Mouse (Mus musculus): ENCODE results near the gene 6430531B16Rik.
A peak's percentile ranks its signal among the peaks of the same experiment; 100 is the strongest.

6430531B16Rik gene

GRCm38 (mm10) chr7:139978278-139978892 lies at the start of gene 6430531B16Rik:
Gene 6430531B16Rik (minus strand): TSS chr7:139978755.
- peak; percentile 77 for DNase-seq (ENCODE audit: extremely low spot score)

- DNase-seq (ENCODE audit: extremely low spot score), result no peak
These were observed 32.8 kb upstream of the 6430531B16Rik start for GRCm38 (mm10) chr7:140011336-140011735.

DNA sequence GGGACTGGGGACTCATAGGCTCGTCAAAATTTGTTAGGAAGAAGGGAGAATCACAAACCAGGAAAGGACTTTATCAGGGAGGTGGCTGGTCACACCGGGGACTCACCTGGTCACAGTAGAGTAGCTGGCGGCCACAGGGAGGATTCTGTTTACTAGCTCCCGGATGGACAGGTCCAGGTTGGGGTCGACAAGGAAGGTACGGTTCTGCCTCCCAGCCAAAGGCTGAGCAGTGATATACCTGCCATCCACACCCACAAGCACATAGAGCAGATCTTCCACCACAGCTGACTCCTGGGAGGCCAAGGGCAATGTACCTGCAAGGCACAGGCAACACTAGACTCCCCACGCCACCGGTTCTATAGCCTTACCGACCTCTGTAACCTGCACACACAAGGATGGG lies 29.2 kb upstream of the 6430531B16Rik start:
- no peak for DNase-seq (ENCODE audit: extremely low spot score)

DNA sequence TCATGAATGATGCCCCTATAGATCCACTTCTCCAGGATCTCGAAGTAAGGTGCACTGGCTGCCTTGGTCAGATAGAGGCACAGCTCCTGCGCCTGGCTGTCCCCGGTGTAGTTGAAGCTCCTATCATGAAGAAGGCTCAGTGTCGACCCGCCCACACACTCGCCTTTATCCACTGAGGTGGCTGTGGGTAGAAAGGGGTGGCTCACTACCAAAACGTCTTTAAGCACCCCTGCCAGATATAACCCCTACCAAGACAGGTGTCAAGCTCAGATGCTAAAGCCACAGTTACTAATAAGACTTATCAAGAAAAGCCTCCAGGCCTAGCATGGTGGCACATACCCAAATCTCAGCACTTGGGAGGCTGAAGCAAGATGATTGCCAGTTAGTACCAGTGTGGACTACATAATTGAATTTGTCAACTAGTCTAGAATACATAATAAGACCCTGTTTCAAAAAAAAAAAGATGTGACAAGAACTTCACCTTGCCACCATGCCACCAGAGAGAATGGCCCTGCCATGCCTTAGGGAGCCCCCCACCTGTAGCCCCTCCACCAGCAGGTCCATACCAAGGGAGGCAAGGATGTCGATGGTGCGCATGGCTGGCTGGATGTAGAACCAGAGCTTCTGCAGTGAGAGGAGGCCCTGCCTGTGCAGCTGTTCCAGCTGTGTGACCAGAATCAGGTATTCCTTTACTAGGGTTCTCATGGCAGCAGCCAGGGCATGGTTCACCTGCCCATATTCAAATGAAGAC lies 28.5 kb upstream of the 6430531B16Rik start:
- no peak for DNase-seq (ENCODE audit: extremely low spot score)

GRCm38 (mm10) chr7:140004666-140005065 lies 26.1 kb upstream of the 6430531B16Rik start:
- DNase-seq (ENCODE audit: extremely low spot score), result no peak

DNA sequence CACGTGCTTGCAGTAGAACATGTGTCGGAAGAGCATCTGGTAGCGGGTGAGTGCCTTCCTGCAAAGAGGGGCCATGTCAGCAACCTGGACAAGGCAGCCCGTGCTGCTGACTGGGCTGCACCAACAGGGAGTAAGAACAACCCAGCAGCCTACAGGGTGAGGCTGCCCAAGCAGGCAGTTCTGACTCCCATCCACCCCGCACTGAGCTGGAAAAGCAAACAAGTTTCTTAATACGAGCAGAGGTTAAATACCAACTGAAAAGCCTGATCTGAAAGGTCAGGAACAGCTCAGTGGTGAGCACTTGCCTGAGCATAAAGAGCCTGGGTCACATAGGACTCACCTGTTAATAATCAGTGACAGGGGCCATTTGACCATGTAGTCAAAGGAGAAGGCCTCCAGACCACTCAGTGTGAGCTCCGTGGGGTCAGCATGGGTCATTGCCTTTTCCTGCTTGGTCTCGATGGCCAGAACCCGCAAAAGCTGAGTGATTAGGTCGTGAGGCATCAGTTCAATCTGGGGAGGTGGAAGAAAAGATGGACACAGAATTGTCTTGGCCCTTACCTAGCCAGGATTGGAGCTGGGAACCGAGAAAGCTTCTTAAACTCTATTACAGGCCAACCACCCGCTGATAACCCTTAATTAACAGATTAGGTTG lies 22.7 kb upstream of the 6430531B16Rik start:
- DNase-seq (ENCODE audit: extremely low spot score), result peak; percentile 24

DNA sequence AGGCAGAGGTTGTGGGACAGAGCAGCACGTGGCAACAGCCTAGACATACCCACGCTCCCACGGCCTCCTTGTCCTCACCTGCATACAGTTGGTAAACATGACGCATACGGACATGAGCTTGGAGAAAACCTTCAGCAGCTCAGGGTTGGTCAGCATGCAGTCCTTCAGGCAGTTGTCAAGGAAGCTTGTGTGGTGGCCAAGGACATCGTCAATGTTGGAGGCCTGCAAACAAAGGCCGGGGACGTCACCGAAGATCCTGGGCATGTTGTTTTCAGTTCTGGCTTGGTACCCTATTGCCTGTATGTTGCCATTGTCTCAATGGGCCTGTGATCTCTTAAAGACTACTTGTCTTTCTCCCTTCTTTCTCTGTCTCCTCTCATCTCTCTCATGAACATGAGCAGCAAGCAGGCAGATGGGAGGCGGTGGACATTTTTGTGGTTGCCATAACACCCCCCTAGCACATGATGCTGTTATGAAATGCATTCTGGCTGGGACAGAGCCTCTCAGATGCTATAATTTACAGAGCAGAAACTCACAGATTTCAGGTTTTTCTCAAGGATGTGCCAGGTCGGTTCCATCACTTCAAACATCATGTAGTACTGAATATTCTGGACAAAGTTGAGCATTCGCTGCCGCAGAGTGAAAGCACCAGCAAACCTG lies 20.3 kb upstream of the 6430531B16Rik start:
- DNase-seq (ENCODE audit: extremely low spot score), result no peak

- peak; percentile 55 for DNase-seq (ENCODE audit: extremely low spot score)
These were observed 16.1 kb upstream of the 6430531B16Rik start for GRCm38 (mm10) chr7:139994676-139995075.

- DNase-seq (ENCODE audit: extremely low spot score), result no peak
These were observed 15.6 kb upstream of the 6430531B16Rik start for GRCm38 (mm10) chr7:139994202-139994601.

GRCm38 (mm10) chr7:139993532-139993931 lies 15.0 kb upstream of the 6430531B16Rik start:
- DNase-seq (ENCODE audit: extremely low spot score), result no peak

GRCm38 (mm10) chr7:139992406-139992805 lies 13.9 kb upstream of the 6430531B16Rik start, which contains the start of gene Adam8:
Gene Adam8 (minus strand): TSS chr7:139992562.
- DNase-seq (ENCODE audit: extremely low spot score), result peak; percentile 16

DNA sequence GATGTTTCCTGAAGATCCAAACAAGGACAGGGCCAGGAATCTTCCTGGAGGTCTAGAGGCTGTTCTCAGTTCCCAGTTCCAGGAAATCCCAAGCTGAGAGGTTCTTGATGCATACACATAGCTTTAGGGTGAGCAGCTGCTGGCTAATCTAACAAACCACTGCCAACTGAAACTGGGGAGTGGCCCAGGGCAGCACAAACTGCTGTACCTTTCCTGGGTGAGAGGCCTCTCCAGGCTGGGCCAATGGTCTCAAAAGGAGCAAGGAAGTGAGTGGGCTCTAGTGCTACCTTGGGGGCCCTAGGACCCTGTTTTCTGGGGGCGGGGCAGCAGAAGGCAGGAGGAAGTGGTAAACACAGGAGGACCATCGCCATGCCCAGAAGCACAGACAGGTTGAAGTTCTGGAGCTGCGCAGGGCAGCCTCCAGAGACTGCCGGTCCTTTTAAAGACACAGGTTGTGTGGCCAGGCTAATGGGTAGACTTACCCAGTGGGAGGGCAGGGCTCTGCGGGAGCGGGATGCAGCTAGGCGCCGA lies 12.4 kb upstream of the 6430531B16Rik start:
- no peak for DNase-seq (ENCODE audit: extremely low spot score)

GRCm38 (mm10) chr7:139988272-139988671 lies 9.7 kb upstream of the 6430531B16Rik start:
- DNase-seq (ENCODE audit: extremely low spot score), result no peak

GRCm38 (mm10) chr7:139984505-139984904 lies 6.0 kb upstream of the 6430531B16Rik start:
- no peak for DNase-seq (ENCODE audit: extremely low spot score)

DNA sequence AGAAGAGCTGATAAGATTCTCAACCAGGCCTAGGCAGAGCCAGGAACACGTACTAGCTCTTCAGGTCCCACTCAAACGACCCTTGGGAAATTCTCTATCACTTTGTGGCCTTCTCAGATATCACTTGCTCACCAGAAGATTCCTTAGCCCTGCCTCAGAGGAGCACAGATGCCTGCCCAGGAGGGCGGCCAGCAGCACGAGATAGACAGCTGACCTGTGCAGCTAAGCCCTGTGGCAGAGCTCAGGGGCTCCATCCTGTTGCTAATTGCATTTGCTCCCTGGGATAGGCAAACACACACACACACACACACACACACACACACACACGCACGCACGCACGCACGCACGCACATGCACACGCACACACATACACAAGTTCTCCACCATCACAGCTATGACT lies 3.5 kb upstream of the 6430531B16Rik start:
- no peak for DNase-seq (ENCODE audit: extremely low spot score)

GRCm38 (mm10) chr7:139980778-139981177 lies 2.2 kb upstream of the 6430531B16Rik start:
- no peak for DNase-seq (ENCODE audit: extremely low spot score)

- DNase-seq (ENCODE audit: extremely low spot score), result no peak
These were observed 610 bp upstream of the 6430531B16Rik start for GRCm38 (mm10) chr7:139979011-139979719.

DNA sequence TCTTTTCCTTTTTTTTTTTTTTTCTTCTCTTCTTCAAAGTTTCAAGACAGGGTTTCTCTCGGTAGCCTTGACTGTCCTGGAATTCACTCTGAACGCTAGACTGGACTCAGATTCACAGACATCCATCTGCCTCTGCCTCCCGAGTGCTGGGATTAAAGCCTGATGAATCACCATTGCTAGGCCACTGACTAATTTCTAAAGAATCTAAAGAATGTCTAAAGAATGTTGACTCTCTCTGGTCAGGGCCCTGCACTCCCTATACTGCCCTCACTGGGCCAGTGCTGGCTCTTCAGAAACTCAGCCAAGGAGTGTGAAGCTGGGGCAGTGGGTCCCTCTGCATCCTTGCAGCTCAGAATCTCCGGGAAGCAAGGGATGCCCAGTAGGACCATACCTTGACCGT lies 3.1 kb downstream of the 6430531B16Rik start:
- DNase-seq (ENCODE audit: extremely low spot score), result no peak

- DNase-seq (ENCODE audit: extremely low spot score), result no peak
These were observed 4.2 kb downstream of the 6430531B16Rik start for GRCm38 (mm10) chr7:139974307-139974706.

- no peak for DNase-seq (ENCODE audit: extremely low spot score)
These were observed 5.6 kb downstream of the 6430531B16Rik start for GRCm38 (mm10) chr7:139972923-139973331.

DNA sequence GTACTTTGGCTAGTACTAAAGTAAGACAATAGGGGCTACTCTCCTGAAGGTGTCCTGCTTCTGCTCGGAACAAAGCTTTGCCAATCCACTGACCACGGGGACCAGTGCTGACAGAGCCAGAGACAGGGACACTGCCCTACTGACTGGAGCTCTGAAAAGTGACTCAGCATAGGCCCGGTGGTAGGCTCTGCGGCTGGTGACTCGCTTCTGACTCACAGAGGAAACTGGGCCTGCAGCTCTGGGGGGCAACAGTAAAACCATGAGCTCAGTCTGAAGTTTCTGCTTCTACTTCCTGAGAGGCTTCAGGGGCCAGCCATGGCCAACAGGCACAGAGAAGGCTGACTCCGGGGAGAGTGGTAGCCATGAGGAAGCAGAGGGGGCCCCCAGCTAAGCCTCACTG lies 7.1 kb downstream of the 6430531B16Rik start:
- DNase-seq (ENCODE audit: extremely low spot score), result no peak

All from embryo, embryonic 9.5 days (tissue).